Mouse (Mus musculus) left cerebral cortex, postnatal 36 days (tissue): ENCODE measurements around the gene C1qtnf7. TPM values are rescaled to one million over a fixed set of nuclear protein-coding genes. Genes with fewer than 3 reads are reported as not detected.

ENCODE experiments used
- DNase-seq, 2 experiments: peaks; one replicate each; pipeline ENCODE4 v3.0.0; 2021 to 2022; ENCODE audit warnings: low spot score in 2 of 2, mixed read lengths in 1 of 2
- intact Hi-C: fragments of 180-260 bp; cut with DNase I; formaldehyde crosslinking; loops from one replicate; pipeline ENCODE4 v1.15.1; 2025
- total RNA-seq, 2 experiments: library from RNA; stranded (reverse); gene quantifications; 2 replicates each; pipeline ENCODE4 v1.2.3; 2021

C1qtnf7 gene
- total RNA-seq, 2 experiments from 2014 or later: 1.2 to 1.3 TPM

GRCm38 (mm10) chr5:43590311-43590731 is 75.0 kb downstream of the C1qtnf7 start:
- DNase-seq: no peak
- intact Hi-C loops: no loop called here

- DNase-seq: no peak
- intact Hi-C loops: no loop called here
Measured at GRCm38 (mm10) chr5:43601601-43602000, 86.3 kb downstream of the C1qtnf7 start.

- DNase-seq: no peak
- intact Hi-C loops: no loop called here
Measured at GRCm38 (mm10) chr5:43602518-43602917, 87.2 kb downstream of the C1qtnf7 start.

- DNase-seq: no peak
- intact Hi-C loops: no loop called here
Measured at GRCm38 (mm10) chr5:43603559-43603958, 88.2 kb downstream of the C1qtnf7 start.

GRCm38 (mm10) chr5:43608073-43608472 is 92.7 kb downstream of the C1qtnf7 start:
- intact Hi-C loops: no loop called here
- DNase-seq: no peak

- DNase-seq: no peak
- intact Hi-C loops: no loop called here
Measured at GRCm38 (mm10) chr5:43609760-43610159, 94.4 kb downstream of the C1qtnf7 start.

- intact Hi-C loops: no loop called here
- DNase-seq: peak in 1 of 2 experiments; percentile 18
Measured at GRCm38 (mm10) chr5:43621575-43622299, 106.4 kb downstream of the C1qtnf7 start.

GRCm38 (mm10) chr5:43625407-43625806 is 110.1 kb downstream of the C1qtnf7 start:
- intact Hi-C loops: no loop called here

GRCm38 (mm10) chr5:43634071-43634601 is 118.8 kb downstream of the C1qtnf7 start:
- DNase-seq: no peak
- intact Hi-C loops: loop anchor here (2.0 to 10.0 kb wide), 2 partner anchors 211 to 1749 kb away; no protein-coding TSS in a partner anchor

More at GRCm38 (mm10) chr5:43625407-43625806, 110.1 kb downstream of the C1qtnf7 start:
- no peak for DNase-seq

GRCm38 (mm10) chr5:43634602-43635081 is 119.3 kb downstream of the C1qtnf7 start:
- peak; percentile 62 to 68 for DNase-seq
- intact Hi-C loops: loop anchor here (2.0 to 10.0 kb wide), 2 partner anchors 212 to 1750 kb away; no protein-coding TSS in a partner anchor

GRCm38 (mm10) chr5:43645020-43645419 is 129.7 kb downstream of the C1qtnf7 start:
- no peak for DNase-seq
- intact Hi-C loops: no loop called here

GRCm38 (mm10) chr5:43647098-43647774 is 131.9 kb downstream of the C1qtnf7 start:
- intact Hi-C loops: no loop called here
- no peak for DNase-seq

- no peak for DNase-seq
- intact Hi-C loops: loop anchor here (10.0 kb wide), 1 partner anchor 603 kb away; no protein-coding TSS in a partner anchor
Measured at GRCm38 (mm10) chr5:43661498-43661897, 146.2 kb downstream of the C1qtnf7 start.

GRCm38 (mm10) chr5:43661997-43662961 is 146.9 kb downstream of the C1qtnf7 start, which contains the start of gene Cc2d2a:
Gene Cc2d2a, plus strand, starts transcription at chr5:43662346.
- DNase-seq: peak; percentile 37 to 40
- intact Hi-C loops: loop anchor here (10.0 kb wide), 1 partner anchor 603 kb away; no protein-coding TSS in a partner anchor

GRCm38 (mm10) chr5:43663531-43663930 is 148.2 kb downstream of the C1qtnf7 start:
- DNase-seq: no peak
- intact Hi-C loops: loop anchor here (10.0 kb wide), 1 partner anchor 601 kb away; no protein-coding TSS in a partner anchor

GRCm38 (mm10) chr5:43665144-43665543 is 149.8 kb downstream of the C1qtnf7 start:
- DNase-seq: no peak
- intact Hi-C loops: loop anchor here (10.0 kb wide), 1 partner anchor 600 kb away; no protein-coding TSS in a partner anchor
